Mouse (Mus musculus) lung, adult 2 months (tissue): ENCODE data around the gene Slc9a6.

ENCODE experiments used
- CTCF ChIP-seq: fragments of 200-500 bp; IDR thresholded peaks from 2 replicates; pipeline ENCODE4 v1.5.1; 2011; ENCODE audit warnings: mild to moderate bottlenecking, low read length, control low read depth; ENCODE audit not compliant: insufficient read depth
- POLR2A ChIP-seq: fragments of 200-500 bp; IDR thresholded peaks from 2 replicates; pipeline ENCODE4 v1.6.1; 2011; ENCODE audit warnings: low read depth, mild to moderate bottlenecking, control low read depth, low read length, borderline replicate concordance; ENCODE audit errors: extremely low read depth

DNA sequence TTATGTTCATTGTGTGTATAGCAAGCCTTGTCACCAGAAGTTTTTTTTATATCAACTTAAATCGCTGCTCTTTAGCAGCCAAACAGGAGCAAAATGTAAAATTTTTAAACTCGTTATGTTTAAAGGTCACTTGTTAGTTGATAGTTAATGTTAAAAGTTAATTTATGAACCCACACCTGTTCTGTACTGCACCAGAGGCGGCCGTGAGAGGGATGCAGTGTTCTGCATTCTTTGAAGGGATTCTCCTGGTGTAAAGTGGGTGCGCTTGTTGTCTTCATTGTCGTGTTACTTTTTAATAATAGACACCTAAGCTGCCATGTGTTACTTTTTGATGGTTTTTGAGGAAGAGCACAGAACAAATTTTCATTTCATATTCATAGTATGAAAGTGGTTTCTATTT is 52.8 kb downstream of the Slc9a6 start:
- no peak for TF ChIP-seq CTCF
- no peak for TF ChIP-seq POLR2A
